In genomic region chr12:80812510-80812820, GRCm38 (mm10) we compare ENCODE assay signal across 11 mouse cellular contexts. TPM values are rescaled to one million over a fixed set of nuclear protein-coding genes. Genes with fewer than 3 reads are reported as not detected.
DNase-seq lines count a peak whose midpoint lies in the region; ATAC-seq and TF ChIP-seq lines count a peak whose summit lies in the region.
"Had no signal": no experiment of that assay in that cellular context is flagged by ENCODE, and none has a peak within 500 bp of the region (broad histone marks: within the 10 kb centered on the region; RNA-seq: fewer than 3 reads in every experiment).

No protein-coding gene starts in this region.

- TF ChIP-seq EP300 in liver, embryonic 14.5 days (IDR thresholded peaks at IDR 0.05; ENCODE audit: low read depth): peak; percentile 28

- no peak for DNase-seq in heart, embryonic 10.5 days (ENCODE audit: low spot score)
- DNase-seq in heart, adult 18-20 months: no peak
- DNase-seq in neural tube, embryonic 10.5 days (ENCODE audit: extremely low spot score, low spot score): no peak
- DNase-seq in liver, embryonic 14.5 days (ENCODE audit: low read depth in 3 of 3, low spot score in 3 of 3): no peak
- no peak for DNase-seq in right cerebral cortex, postnatal 25 days
- no peak for DNase-seq in kidney, postnatal 14 days
- DNase-seq in cerebellum, adult 8-10 months: no peak
- DNase-seq: cerebellum, adult 11 months; gastrocnemius, postnatal 10 days; kidney, adult 18-20 months had no signal

- H3K36me3 ChIP-seq in heart, embryonic 10.5 days: no peaks in the 10 kb centered on the region
- no peaks in the 10 kb centered on the region for H3K36me3 ChIP-seq in neural tube, embryonic 13.5 days
- H3K36me3 ChIP-seq in liver, embryonic 14.5 days (replicated peaks; ENCODE audit: control insufficient read depth, insufficient read depth, low read depth): no peaks in the 10 kb centered on the region; the same call in none of the 2 replicates

- ATAC-seq in neural tube, embryonic 13.5 days (ENCODE audit: low read depth): no peak
- ATAC-seq in liver, embryonic 14.5 days (ENCODE audit: insufficient read depth): peak; percentile 5; the same call in 1 of the 2 replicates

- H3K9ac ChIP-seq in neural tube, embryonic 13.5 days: no peak overlapping the region
- H3K9ac ChIP-seq in liver, embryonic 14.5 days (replicated peaks): no peak overlapping the region; the same call in 1 of the 2 replicates

- H3K4me3 ChIP-seq in heart, embryonic 10.5 days: no peak overlapping the region
- H3K4me3 ChIP-seq in neural tube, embryonic 13.5 days: no peak overlapping the region
- H3K4me3 ChIP-seq in liver, embryonic 14.5 days (ENCODE audit: insufficient read depth in 1 of 2, low read depth in 2 of 2, low read length in 2 of 2): no peak overlapping the region

- WGBS in heart, embryonic 10.5 days: 27% methylated on average over 1 of the region's 1 CpGs
- 81% methylated on average over 1 of the region's 1 CpGs for WGBS in neural tube, embryonic 13.5 days
- 10% methylated on average over 1 of the region's 1 CpGs for WGBS in liver, embryonic 14.5 days (ENCODE audit: insufficient replicate concordance)

- H3K4me1 ChIP-seq in heart, embryonic 10.5 days: peaks cover 73% of the 10 kb centered on the region
- peaks cover 49% of the 10 kb centered on the region for H3K4me1 ChIP-seq in neural tube, embryonic 13.5 days (replicated peaks)
- H3K4me1 ChIP-seq in liver, embryonic 14.5 days (replicated peaks; ENCODE audit: control insufficient read depth in 2 of 2, insufficient read depth in 2 of 2, low read length in 1 of 2): peaks cover 73 to 75% of the 10 kb centered on the region in 2 experiments

- no peak overlapping the region for H3K4me2 ChIP-seq in neural tube, embryonic 13.5 days
- H3K4me2 ChIP-seq in liver, embryonic 14.5 days (ENCODE audit: low read depth): peak overlapping the region; percentile 53

- H3K27ac ChIP-seq in heart, embryonic 10.5 days: peak overlapping the region; percentile 2; the same call in 1 of the 2 replicates
- peak overlapping the region; percentile 56 for H3K27ac ChIP-seq in neural tube, embryonic 13.5 days (replicated peaks)
- H3K27ac ChIP-seq in liver, embryonic 14.5 days: peak overlapping the region; percentile 17

- no peaks in the 10 kb centered on the region for H3K9me3 ChIP-seq in heart, embryonic 10.5 days
- no peaks in the 10 kb centered on the region for H3K9me3 ChIP-seq in neural tube, embryonic 13.5 days
- H3K9me3 ChIP-seq in liver, embryonic 14.5 days (ENCODE audit: control insufficient read depth, low read length): no peaks in the 10 kb centered on the region

- no peaks in the 10 kb centered on the region for H3K27me3 ChIP-seq in heart, embryonic 10.5 days (ENCODE audit: insufficient read depth, poor library complexity, severe bottlenecking)
- H3K27me3 ChIP-seq in neural tube, embryonic 13.5 days: no peaks in the 10 kb centered on the region
- no peaks in the 10 kb centered on the region for H3K27me3 ChIP-seq in liver, embryonic 14.5 days (ENCODE audit: control insufficient read depth, insufficient read depth, low read length)

- TF ChIP-seq CTCF in liver, embryonic 14.5 days (IDR thresholded peaks at IDR 0.05; ENCODE audit: low read depth): no peak

RNA-seq across cellular contexts. Expression of gene Susd6, which starts 22.2 kb away (rescaled TPM):
- polyA plus RNA-seq in heart, embryonic 10.5 days (2016; fragmentation: Nextera tagmentation; extraction: Ambion mirVana): 14.9 and 16.5 TPM in 2 replicates
- total RNA-seq in heart, adult 18-20 months (2021): 10 to 100 TPM; 68.3 to 71.9 TPM
- polyA plus RNA-seq in neural tube, embryonic 13.5 days (2015; fragmentation: Nextera tagmentation; extraction: Ambion mirVana): 12.3 and 12.9 TPM in 2 replicates
- 11.0 and 11.1 TPM in 2 replicates for polyA plus RNA-seq in liver, embryonic 14.5 days (2012; rRNA removed)
- polyA plus RNA-seq in liver, embryonic 14.5 days (2014; fragmentation: Nextera tagmentation; extraction: Ambion mirVana): 11.6 and 13.9 TPM in 2 replicates

RNA-seq across cellular contexts. Expression of gene Ccdc177, which starts 52.0 kb away (rescaled TPM):
- 0.03 TPM in 1 of 2 replicates, not detected in the other for polyA plus RNA-seq in heart, embryonic 10.5 days (2016; fragmentation: Nextera tagmentation; extraction: Ambion mirVana)
- under 1 TPM in 1 of 2 experiments, not detected in 1; 0.05 TPM for total RNA-seq in heart, adult 18-20 months (2021)
- 2.8 and 2.9 TPM in 2 replicates for polyA plus RNA-seq in neural tube, embryonic 13.5 days (2015; fragmentation: Nextera tagmentation; extraction: Ambion mirVana)
- 0.01 TPM in 1 of 2 replicates, not detected in the other for polyA plus RNA-seq in liver, embryonic 14.5 days (2012; rRNA removed)
- polyA plus RNA-seq in liver, embryonic 14.5 days (2014; fragmentation: Nextera tagmentation; extraction: Ambion mirVana): not detected in 2 replicates

Comparison
In these comparisons a context has a peak if more than half of its experiments do, and no peak if none do; other contexts are left out.
1. H3K27ac ChIP-seq: peak in every context shown above with its lines; median percentile 56 in neural tube, embryonic 13.5 days; 17 in liver, embryonic 14.5 days; 2 in heart, embryonic 10.5 days.